ENCODE assay signal across 25 mouse cellular contexts in genomic region chr1:20666233-20666632, GRCm38 (mm10). TPM values are rescaled to one million over a fixed set of nuclear protein-coding genes. Genes with fewer than 3 reads are reported as not detected.
DNase-seq lines count a peak whose midpoint lies in the region; ATAC-seq and TF ChIP-seq lines count a peak whose summit lies in the region.
"Had no signal": no experiment of that assay in that cellular context is flagged by ENCODE, and none has a peak within 500 bp of the region (broad histone marks: within the 10 kb centered on the region; RNA-seq: fewer than 3 reads in every experiment).

No protein-coding gene starts in this region.

- peak; percentile 38 for DNase-seq in embryonic facial prominence, embryonic 14.5 days (ENCODE audit: low spot score)
- no peak for DNase-seq in embryonic facial prominence, embryonic 10.5 days (ENCODE audit: low spot score)
- peak; percentile 6 for DNase-seq in kidney, postnatal 14 days
- no peak for DNase-seq in kidney, postnatal 25 days
- DNase-seq: adrenal gland, adult 8-10 months; adrenal gland, postnatal 14 days; adrenal gland, postnatal 36 days; B cell, adult 2 months; cerebellum, adult 11-12 months; cerebellum, adult 2 months; cerebellum, adult 9-10 months; cerebellum, postnatal 10 days; cerebellum, postnatal 25 days; forebrain, postnatal 0 days had no signal

- 71% methylated on average over 2 of the region's 2 CpGs for WGBS in embryonic facial prominence, embryonic 14.5 days
- 85% methylated on average over 2 of the region's 2 CpGs for WGBS in embryonic facial prominence, embryonic 10.5 days

- no peaks in the 10 kb centered on the region; the same call in 1 of the 2 replicates for H3K4me1 ChIP-seq in embryonic facial prominence, embryonic 14.5 days (ENCODE audit: control insufficient read depth, insufficient read depth, low read length)
- H3K4me1 ChIP-seq in embryonic facial prominence, embryonic 10.5 days, result no peaks in the 10 kb centered on the region
- H3K4me1 ChIP-seq: embryonic facial prominence, embryonic 13.5 days; forebrain, embryonic 13.5 days; forebrain, embryonic 15.5 days had no signal

- no peak overlapping the region for H3K4me2 ChIP-seq in embryonic facial prominence, embryonic 14.5 days (ENCODE audit: low read depth, low read length)
- H3K4me2 ChIP-seq in myocyte (ENCODE audit: low read depth), result peak overlapping the region; percentile 18
- H3K4me2 ChIP-seq: embryonic facial prominence, embryonic 13.5 days; forebrain, embryonic 13.5 days; forebrain, embryonic 15.5 days had no signal

- H3K9me3 ChIP-seq in embryonic facial prominence, embryonic 14.5 days (ENCODE audit: control insufficient read depth, low read length), result no peaks in the 10 kb centered on the region
- H3K9me3 ChIP-seq in embryonic facial prominence, embryonic 10.5 days, result no peaks in the 10 kb centered on the region
- H3K9me3 ChIP-seq: embryonic facial prominence, embryonic 13.5 days; forebrain, embryonic 13.5 days; forebrain, embryonic 15.5 days; G1E had no signal

- H3K36me3 ChIP-seq in embryonic facial prominence, embryonic 14.5 days (ENCODE audit: control insufficient read depth, insufficient read depth, low read length), result no peaks in the 10 kb centered on the region
- H3K36me3 ChIP-seq in embryonic facial prominence, embryonic 10.5 days (replicated peaks), result no peaks in the 10 kb centered on the region
- no peaks in the 10 kb centered on the region for H3K36me3 ChIP-seq in myocyte (ENCODE audit: control insufficient read depth, insufficient read depth)
- H3K36me3 ChIP-seq: embryonic facial prominence, embryonic 13.5 days; forebrain, embryonic 15.5 days; G1E had no signal

- no peak overlapping the region for H3K4me3 ChIP-seq in embryonic facial prominence, embryonic 14.5 days (ENCODE audit: low read depth, low read length)
- no peak overlapping the region for H3K4me3 ChIP-seq in embryonic facial prominence, embryonic 10.5 days
- H3K4me3 ChIP-seq in myocyte, result no peak overlapping the region
- H3K4me3 ChIP-seq: embryonic facial prominence, embryonic 13.5 days; forebrain, embryonic 13.5 days; forebrain, embryonic 15.5 days had no signal

- TF ChIP-seq POLR2A in myocyte (IDR thresholded peaks at IDR 0.05; ENCODE audit: insufficient read length, low read depth), result no peak

- 0 out of 2 replicates have a peak, but pooled peaks have one; percentile 48 for ATAC-seq in embryonic facial prominence, embryonic 14.5 days (ENCODE audit: low read depth)
- ATAC-seq: activated CD4-positive, CD25-positive, alpha-beta regulatory T cell, adult 4 months; CD4-positive, CD25-positive, alpha-beta regulatory T cell, adult 4 months; forebrain, embryonic 13.5 days; forebrain, embryonic 15.5 days; forebrain, postnatal 0 days; Patski had no signal

- no peak overlapping the region for H3K9ac ChIP-seq in embryonic facial prominence, embryonic 14.5 days (ENCODE audit: low read depth, low read length)
- H3K9ac ChIP-seq: embryonic facial prominence, embryonic 13.5 days; forebrain, embryonic 13.5 days; forebrain, embryonic 15.5 days; forebrain, postnatal 0 days had no signal

- H3K27ac ChIP-seq in embryonic facial prominence, embryonic 14.5 days (replicated peaks; ENCODE audit: low read depth, low read length), result no peak overlapping the region
- H3K27ac ChIP-seq in embryonic facial prominence, embryonic 10.5 days (replicated peaks), result no peak overlapping the region
- H3K27ac ChIP-seq: embryonic facial prominence, embryonic 13.5 days; forebrain, embryonic 13.5 days; forebrain, embryonic 15.5 days had no signal

- H3K79me2 ChIP-seq in myocyte (ENCODE audit: control insufficient read depth, insufficient read depth), result peaks cover 7% of the 10 kb centered on the region

- no peak overlapping the region for H3ac ChIP-seq in myocyte (ENCODE audit: control insufficient read depth, insufficient read length)

- H3K27me3 ChIP-seq in embryonic facial prominence, embryonic 14.5 days (replicated peaks; ENCODE audit: control insufficient read depth, insufficient read depth, low read length), result no peaks in the 10 kb centered on the region
- no peaks in the 10 kb centered on the region for H3K27me3 ChIP-seq in embryonic facial prominence, embryonic 10.5 days (replicated peaks; ENCODE audit: low read depth, poor library complexity, severe bottlenecking)
- no peaks in the 10 kb centered on the region for H3K27me3 ChIP-seq in myocyte (ENCODE audit: control insufficient read depth, insufficient read depth, insufficient read length)
- H3K27me3 ChIP-seq: CH12.LX; embryonic facial prominence, embryonic 13.5 days; forebrain, embryonic 13.5 days; forebrain, embryonic 15.5 days; Patski had no signal

TF ChIP-seq in myocyte, 11 proteins besides CTCF, POLR2A, EP300 and RAD21:
- TF ChIP-seq POLR2AphosphoS2 (IDR thresholded peaks at IDR 0.05; ENCODE audit: insufficient read length, low read depth) (no peak), SRF (IDR thresholded peaks at IDR 0.05; ENCODE audit: control insufficient read depth, insufficient read length, low read depth) (no peak), MYOD1 (IDR thresholded peaks at IDR 0.05; ENCODE audit: control insufficient read depth in 1 of 3, insufficient read length in 2 of 3, low read depth in 2 of 3) (peak in 2 of 3 experiments; percentile 68 to 80), MYOG (IDR thresholded peaks at IDR 0.05; ENCODE audit: control insufficient read depth in 1 of 3, insufficient read depth in 1 of 3, insufficient read length in 2 of 3, low read depth in 2 of 3) (peak in 2 of 3 experiments; percentile 44 to 79), TCF12 (IDR thresholded peaks at IDR 0.05; ENCODE audit: insufficient read depth, poor library complexity, severe bottlenecking) (peak; percentile 60), MAX (IDR thresholded peaks at IDR 0.05; ENCODE audit: low read depth) (no peak)

RNA-seq across cellular contexts. Expression of gene Pkhd1, which starts 48.4 kb away (rescaled TPM):
- 0.20 and 0.38 TPM in 2 replicates for polyA plus RNA-seq in embryonic facial prominence, embryonic 14.5 days (2014; fragmentation: Nextera tagmentation; extraction: Ambion mirVana)
- 0.01 TPM in 2 replicates for polyA plus RNA-seq in embryonic facial prominence, embryonic 10.5 days (2016; fragmentation: Nextera tagmentation; extraction: Ambion mirVana)
- 1.1 TPM for polyA plus RNA-seq in myocyte (2012; fragmentation: generic; extraction: Trizol)
- polyA plus RNA-seq: CD4-positive, CD25-positive, alpha-beta regulatory T cell, adult 4 months; embryonic facial prominence, embryonic 11.5 days; embryonic facial prominence, embryonic 13.5 days; forebrain, embryonic 11.5 days; forebrain, embryonic 13.5 days; G1E had no signal

Comparison
In these comparisons a context has a peak if more than half of its experiments do, and no peak if none do; other contexts are left out.
1. DNase-seq: peak in embryonic facial prominence, embryonic 14.5 days (single experiment) and kidney, postnatal 14 days (single experiment); none in embryonic facial prominence, embryonic 10.5 days (single experiment) and kidney, postnatal 25 days (0 of 2).